Mouse (Mus musculus): ENCODE results near the gene Olfr881. TPM values are rescaled to one million over a fixed set of nuclear protein-coding genes. Genes with fewer than 3 reads are reported as not detected.

Gene Olfr881
- polyA plus RNA-seq (2012; rRNA removed), result not detected in 2 replicates

GRCm38 (mm10) chr9:37991525-37991924 is at the start of gene Olfr881:
Gene Olfr881 (plus strand): TSS chr9:37991825.
- Histone ChIP-seq H3K4me3 (ENCODE audit: low read depth, low read length) (no peak within 1 kb of the TSS), H3K36me3 (ENCODE audit: control insufficient read depth, insufficient read depth, low read length) (no peaks in the 10 kb centered on the region), H3K4me1 (ENCODE audit: control insufficient read depth, insufficient read depth, insufficient read length, low read length) (no peaks in the 10 kb centered on the region), H3K27me3 (ENCODE audit: control insufficient read depth, insufficient read depth, low read length) (no peaks in the 10 kb centered on the region), H3K27ac (ENCODE audit: insufficient read depth, low read depth, low read length) (no peak within 1 kb of the TSS)
- TF ChIP-seq CTCF (IDR thresholded peaks at IDR 0.05; ENCODE audit: extremely low read depth, insufficient read length, insufficient replicate concordance, low read depth, low read length) (no peak), POLR2A (IDR thresholded peaks at IDR 0.05; ENCODE audit: low read depth, low read length) (no peak)

GRCm38 (mm10) chr9:37998581-37999204 is 7.1 kb downstream of the Olfr881 start:
- TF ChIP-seq CTCF (IDR thresholded peaks at IDR 0.05; ENCODE audit: extremely low read depth, insufficient read length, insufficient replicate concordance, low read depth, low read length), result no peak
- no peak overlapping the region for H3K27ac ChIP-seq (ENCODE audit: insufficient read depth, low read depth, low read length)
- no peaks in the 10 kb centered on the region for H3K27me3 ChIP-seq (ENCODE audit: control insufficient read depth, insufficient read depth, low read length)
- no peaks in the 10 kb centered on the region for H3K4me1 ChIP-seq (ENCODE audit: control insufficient read depth, insufficient read depth, insufficient read length, low read length)
- H3K4me3 ChIP-seq (ENCODE audit: low read depth, low read length), result no peak overlapping the region
- 28% methylated on average over 2 of the region's 2 CpGs for WGBS
- H3K36me3 ChIP-seq (ENCODE audit: control insufficient read depth, insufficient read depth, low read length), result no peaks in the 10 kb centered on the region

DNA sequence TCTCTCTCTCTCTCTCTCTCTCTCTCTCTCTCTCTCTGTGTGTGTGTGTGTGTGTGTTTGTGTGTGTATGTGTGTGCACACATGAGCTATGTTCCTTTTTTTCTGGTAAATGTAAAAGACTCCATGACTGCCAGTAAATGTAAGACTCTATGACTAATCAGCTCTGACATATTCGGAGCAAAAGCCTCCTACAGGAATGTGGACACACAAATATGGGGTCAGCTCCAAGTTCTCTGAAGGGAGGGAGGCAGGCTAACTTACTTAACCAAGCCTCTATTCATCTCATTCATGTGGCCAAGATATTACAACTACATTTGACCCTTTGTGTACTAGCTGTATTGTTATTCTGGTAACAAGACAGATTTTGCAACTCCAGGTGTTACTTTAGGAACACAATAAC is 8.4 kb downstream of the Olfr881 start:
- Histone ChIP-seq H3K4me1 (ENCODE audit: control insufficient read depth, insufficient read depth, insufficient read length, low read length) (no peaks in the 10 kb centered on the region), H3K4me3 (ENCODE audit: low read depth, low read length) (no peak overlapping the region), H3K27me3 (ENCODE audit: control insufficient read depth, insufficient read depth, low read length) (no peaks in the 10 kb centered on the region), H3K36me3 (ENCODE audit: control insufficient read depth, insufficient read depth, low read length) (no peaks in the 10 kb centered on the region), H3K27ac (ENCODE audit: insufficient read depth, low read depth, low read length) (no peak overlapping the region)
- 43% methylated on average over 1 of the region's 1 CpGs for WGBS
- TF ChIP-seq CTCF (IDR thresholded peaks at IDR 0.05; ENCODE audit: extremely low read depth, insufficient read length, insufficient replicate concordance, low read depth, low read length) (no peak), POLR2A (IDR thresholded peaks at IDR 0.05; ENCODE audit: low read depth, low read length) (no peak)

DNA sequence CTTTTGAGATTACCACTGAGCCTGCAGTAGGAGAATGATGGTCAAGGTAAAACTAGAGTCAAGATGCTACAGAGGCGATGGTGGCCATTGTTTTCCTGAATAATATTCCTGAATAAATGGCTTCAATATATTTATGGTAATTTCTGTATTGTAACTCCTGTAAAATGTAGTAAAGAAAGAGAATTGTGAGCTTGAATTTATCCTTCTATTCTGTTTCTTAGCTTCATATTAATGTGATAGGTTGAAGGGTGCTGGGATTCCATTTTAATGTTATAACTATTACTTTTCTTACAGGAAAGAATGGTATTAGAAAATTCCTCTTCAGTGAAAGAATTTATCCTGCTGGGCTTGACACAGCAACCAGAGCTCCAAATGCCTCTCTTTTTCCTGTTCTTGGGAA is 33.9 kb downstream of the Olfr881 start, which contains the start of gene Olfr883:
Gene Olfr883, plus strand, starts transcription at position 301 of the 400 bp plus-strand sequence.
- no peak within 1 kb of the TSS for H3K4me3 ChIP-seq (ENCODE audit: low read depth, low read length)
- no peaks in the 10 kb centered on the region for H3K27me3 ChIP-seq (ENCODE audit: control insufficient read depth, insufficient read depth, low read length)
- TF ChIP-seq CTCF (IDR thresholded peaks at IDR 0.05; ENCODE audit: extremely low read depth, insufficient read length, insufficient replicate concordance, low read depth, low read length) (no peak), POLR2A (IDR thresholded peaks at IDR 0.05; ENCODE audit: low read depth, low read length) (no peak)
- no peaks in the 10 kb centered on the region for H3K4me1 ChIP-seq (ENCODE audit: control insufficient read depth, insufficient read depth, insufficient read length, low read length)
- H3K36me3 ChIP-seq (ENCODE audit: control insufficient read depth, insufficient read depth, low read length), result no peaks in the 10 kb centered on the region
- H3K27ac ChIP-seq (ENCODE audit: insufficient read depth, low read depth, low read length), result no peak within 1 kb of the TSS
- 80% methylated on average over 1 of the region's 1 CpGs for WGBS

Other genes starting within 250 kb of the Olfr881 start
- not detected in 2 replicates for gene Olfr874, start 246.7 kb upstream of the Olfr881 start, polyA plus RNA-seq (2012; rRNA removed)
- not detected in 2 replicates for gene Olfr875, start 220.0 kb upstream of the Olfr881 start, polyA plus RNA-seq (2012; rRNA removed)
- gene Olfr876, start 188.8 kb upstream of the Olfr881 start, polyA plus RNA-seq (2012; rRNA removed), result not detected in 2 replicates
- gene Olfr877, start 137.6 kb upstream of the Olfr881 start, polyA plus RNA-seq (2012; rRNA removed), result 0.18 TPM in 1 of 2 replicates, not detected in the other
- not detected in 2 replicates for gene Olfr145, start 95.1 kb upstream of the Olfr881 start, polyA plus RNA-seq (2012; rRNA removed)
- not detected in 2 replicates for gene Olfr878, start 74.0 kb upstream of the Olfr881 start, polyA plus RNA-seq (2012; rRNA removed)
- gene Olfr883, start 34.0 kb downstream of the Olfr881 start, polyA plus RNA-seq (2012; rRNA removed), result not detected in 2 replicates
- gene Olfr884, start 54.7 kb downstream of the Olfr881 start, polyA plus RNA-seq (2012; rRNA removed), result not detected in 2 replicates
- not detected in 2 replicates for gene Olfr885, start 69.5 kb downstream of the Olfr881 start, polyA plus RNA-seq (2012; rRNA removed)
- gene Olfr887, start 92.2 kb downstream of the Olfr881 start, polyA plus RNA-seq (2012; rRNA removed), result not detected in 2 replicates
- gene Olfr888, start 116.3 kb downstream of the Olfr881 start, polyA plus RNA-seq (2012; rRNA removed), result not detected in 2 replicates
- gene Olfr889, start 123.4 kb downstream of the Olfr881 start, polyA plus RNA-seq (2012; rRNA removed), result not detected in 2 replicates
- not detected in 2 replicates for gene Olfr890, start 150.7 kb downstream of the Olfr881 start, polyA plus RNA-seq (2012; rRNA removed)
- gene Olfr891, start 189.0 kb downstream of the Olfr881 start, polyA plus RNA-seq (2012; rRNA removed), result not detected in 2 replicates
- gene Olfr893, start 216.5 kb downstream of the Olfr881 start, polyA plus RNA-seq (2012; rRNA removed), result not detected in 2 replicates
- not detected in 2 replicates for gene Olfr894, start 226.2 kb downstream of the Olfr881 start, polyA plus RNA-seq (2012; rRNA removed)